Mouse (Mus musculus): ENCODE measurements at regions not wholly inside any gene's neighbourhood (a gene's known extent, or its start where the extent isn't known, plus 50 kb on each side); places are given as distances from the start of the nearest gene placed in this dataset.

- no peak for TF ChIP-seq POLR2A (IDR thresholded peaks at IDR 0.05; ENCODE audit: insufficient read length, low read depth)
- no peak for TF ChIP-seq POLR2AphosphoS2 (IDR thresholded peaks at IDR 0.05; ENCODE audit: insufficient read length, low read depth)
- no peak for TF ChIP-seq MYOD1 (IDR thresholded peaks at IDR 0.05; ENCODE audit: control insufficient read depth in 1 of 3, insufficient read length in 2 of 3, low read depth in 2 of 3)
- no peak for TF ChIP-seq MAX (IDR thresholded peaks at IDR 0.05; ENCODE audit: low read depth)
- TF ChIP-seq TCF12 (IDR thresholded peaks at IDR 0.05; ENCODE audit: insufficient read depth, poor library complexity, severe bottlenecking) = no peak
- TF ChIP-seq MYOG (IDR thresholded peaks at IDR 0.05; ENCODE audit: control insufficient read depth in 1 of 3, insufficient read depth in 1 of 3, insufficient read length in 2 of 3, low read depth in 2 of 3) = no peak
- TF ChIP-seq USF1 (IDR thresholded peaks at IDR 0.05; ENCODE audit: low read depth) = no peak
- no peak for TF ChIP-seq REST (IDR thresholded peaks at IDR 0.05; ENCODE audit: insufficient read depth, insufficient read length)
- TF ChIP-seq CEBPB (IDR thresholded peaks at IDR 0.05; ENCODE audit: insufficient read depth, poor library complexity, severe bottlenecking) = no peak
- no peak for TF ChIP-seq SRF (IDR thresholded peaks at IDR 0.05; ENCODE audit: control insufficient read depth, insufficient read length, low read depth)
- TF ChIP-seq E2F4 (IDR thresholded peaks at IDR 0.05; ENCODE audit: insufficient read depth) = no peak
- TF ChIP-seq TCF3 (IDR thresholded peaks at IDR 0.05; ENCODE audit: insufficient read length, low read depth) = no peak
Measured at GRCm38 (mm10) chr8:90556079-90556427, 207.9 kb upstream of the Tox3 start.

All from myocyte (in vitro differentiated cells).